Mouse (Mus musculus) embryonic facial prominence, embryonic 15.5 days (tissue): ENCODE results near the gene Adamts12. TPM values are rescaled to one million over a fixed set of nuclear protein-coding genes. Genes with fewer than 3 reads are reported as not detected.

Source experiments
- ATAC-seq: fragments of 200-750 bp; cut with Nextera tagmentation; 2 replicates; pipeline ENCODE4 v1.8.0; 2017; ENCODE audit warnings: low read depth, moderate TSS enrichment; ENCODE audit not compliant: insufficient number of reproducible peaks, low FRiP score, low TSS enrichment
- H3K27ac ChIP-seq: fragments of 300-500 bp; sonication (generic); replicated peaks from 2 replicates; pipeline ENCODE4 v1.5.1; 2015; ENCODE audit warnings: mild to moderate bottlenecking, inconsistent platforms
- H3K27me3 ChIP-seq: fragments of 300-500 bp; sonication (generic); 2 replicates; pipeline ENCODE4 v1.6.1; 2015; ENCODE audit warnings: inconsistent platforms
- H3K36me3 ChIP-seq: fragments of 300-500 bp; sonication (generic); 2 replicates; pipeline ENCODE4 v1.6.1; 2015; ENCODE audit warnings: mild to moderate bottlenecking, inconsistent platforms
- H3K4me1 ChIP-seq: fragments of 300-500 bp; sonication (generic); 2 replicates; pipeline ENCODE4 v1.6.1; 2015; ENCODE audit warnings: inconsistent platforms
- H3K4me2 ChIP-seq: fragments of 300-500 bp; sonication (generic); replicated peaks from 2 replicates; pipeline ENCODE4 v1.6.1; 2015; ENCODE audit warnings: mild to moderate bottlenecking, inconsistent platforms
- H3K4me3 ChIP-seq: fragments of 300-500 bp; sonication (generic); replicated peaks from 2 replicates; pipeline ENCODE4 v1.5.1; 2015; ENCODE audit warnings: mild to moderate bottlenecking, inconsistent platforms
- H3K9ac ChIP-seq: fragments of 300-500 bp; sonication (generic); 2 replicates; pipeline ENCODE4 v1.6.1; 2015; ENCODE audit warnings: inconsistent platforms
- H3K9me3 ChIP-seq: fragments of 300-500 bp; sonication (generic); replicated peaks from 2 replicates; pipeline ENCODE4 v1.6.1; 2016; ENCODE audit warnings: inconsistent platforms
- WGBS: fragments of 180-500 bp; shearing (Covaris S2); methylation state at CpG from one replicate; pipeline ENCODE4 v1.1.7; 2015; 5-methylcytosine and 5-hydroxymethylcytosine counted together
- polyA plus RNA-seq: library from polyadenylated mRNA; unstranded; fragments of >200 nt; fragmentation: Nextera tagmentation; extraction: Ambion mirVana; gene quantifications from 2 replicates; pipeline ENCODE4 v1.2.1, GENCODE M21; 2015

Adamts12 gene
- polyA plus RNA-seq, 1 experiment from 2014 or later, result 9.2 TPM

DNA sequence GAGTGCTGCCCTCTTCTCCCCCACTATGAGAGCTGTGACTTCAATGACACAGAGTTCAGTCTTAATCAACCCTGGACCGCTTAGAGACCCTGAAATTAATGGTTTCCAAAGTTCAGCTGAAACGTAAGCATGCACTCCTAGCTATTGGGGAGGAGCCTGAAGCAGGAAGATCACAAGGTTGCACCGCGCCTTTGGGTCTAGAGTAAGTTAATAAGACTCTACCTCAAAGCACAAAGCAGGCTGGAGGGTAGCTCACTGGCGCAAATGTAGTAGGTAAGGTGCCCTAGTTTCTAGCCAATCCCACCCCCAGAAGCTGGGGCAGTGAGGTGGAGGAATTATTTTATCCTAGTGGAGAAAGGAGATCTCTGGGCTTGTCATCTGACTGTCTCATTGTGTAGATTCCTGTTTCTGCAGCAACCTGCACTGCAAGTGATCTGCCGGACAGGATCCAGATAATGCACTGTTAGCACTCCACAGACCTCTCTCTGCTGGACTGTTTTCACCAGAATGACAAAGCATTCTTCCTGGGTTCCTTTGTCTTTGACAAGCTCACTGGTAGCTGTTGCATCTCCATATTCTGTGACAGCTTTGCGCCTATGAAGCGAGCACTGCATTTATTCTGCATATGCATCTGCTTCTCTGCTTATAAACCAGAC is 315.0 kb downstream of the Adamts12 start:
- no peak overlapping the region for H3K4me2 ChIP-seq
- no peak overlapping the region for H3K27ac ChIP-seq
- no peak overlapping the region for H3K4me3 ChIP-seq
- H3K9ac ChIP-seq, result no peak overlapping the region
- WGBS, result 85% methylated on average over 8 of the region's 8 CpGs
- peaks cover 14% of the 10 kb centered on the region for H3K36me3 ChIP-seq
- no peak for ATAC-seq
- no peaks in the 10 kb centered on the region for H3K9me3 ChIP-seq
- H3K4me1 ChIP-seq, result peaks cover 4% of the 10 kb centered on the region; the same call in 1 of the 2 replicates
- H3K27me3 ChIP-seq, result no peaks in the 10 kb centered on the region

DNA sequence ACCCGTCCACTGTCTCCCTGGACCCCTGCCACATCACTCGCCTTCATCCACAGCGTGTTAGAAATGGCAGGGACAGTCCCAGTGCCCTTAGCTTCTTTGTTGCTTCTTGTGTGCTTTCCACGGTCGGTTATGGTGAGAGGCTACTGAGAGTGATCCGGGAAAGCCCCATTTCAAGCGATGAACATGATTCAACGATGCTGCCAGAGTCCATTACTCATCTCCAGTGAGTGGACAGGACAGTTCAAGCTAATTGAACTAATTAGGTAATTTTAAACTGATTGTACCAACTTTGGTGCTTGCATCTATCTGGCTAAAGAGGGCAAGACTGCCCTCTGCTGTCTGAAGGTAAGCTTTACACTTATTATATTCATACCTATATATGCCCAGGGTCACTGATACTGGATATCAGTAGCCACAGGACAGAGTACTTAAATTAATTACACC is 315.5 kb downstream of the Adamts12 start:
- Histone ChIP-seq H3K4me3 (no peak overlapping the region), H3K9ac (no peak overlapping the region), H3K27me3 (no peaks in the 10 kb centered on the region), H3K4me1 (peaks cover 4% of the 10 kb centered on the region; the same call in 1 of the 2 replicates), H3K36me3 (peaks cover 19% of the 10 kb centered on the region), H3K4me2 (no peak overlapping the region), H3K9me3 (no peaks in the 10 kb centered on the region), H3K27ac (no peak overlapping the region)
- 45% methylated on average over 8 of the region's 8 CpGs for WGBS
- ATAC-seq, result no peak

DNA sequence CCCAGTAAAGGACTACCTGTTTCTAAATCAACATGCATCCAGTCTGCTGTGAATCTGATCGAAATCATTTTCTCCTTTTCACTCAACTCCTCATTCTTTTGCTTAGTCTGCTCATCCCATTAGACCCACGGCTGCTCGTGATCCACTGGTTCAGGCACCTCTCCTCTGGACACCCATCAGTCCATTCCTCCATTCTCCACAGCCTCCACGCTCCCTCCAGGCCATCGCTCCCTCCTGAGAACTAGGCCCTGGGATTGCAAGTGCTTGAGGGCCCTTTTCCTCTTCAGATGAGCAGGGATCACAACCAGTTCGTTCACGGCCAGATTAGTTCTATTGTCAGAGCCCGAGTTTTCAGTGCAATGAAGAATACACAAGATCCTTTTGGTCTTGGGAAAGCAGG is 316.0 kb downstream of the Adamts12 start:
- Histone ChIP-seq H3K9ac (no peak overlapping the region), H3K27me3 (no peaks in the 10 kb centered on the region), H3K36me3 (peaks cover 24% of the 10 kb centered on the region), H3K27ac (no peak overlapping the region), H3K4me3 (no peak overlapping the region), H3K4me2 (no peak overlapping the region), H3K4me1 (peaks cover 4% of the 10 kb centered on the region; the same call in 1 of the 2 replicates), H3K9me3 (no peaks in the 10 kb centered on the region)
- no peak for ATAC-seq
- WGBS, result 77% methylated on average over 8 of the region's 8 CpGs

DNA sequence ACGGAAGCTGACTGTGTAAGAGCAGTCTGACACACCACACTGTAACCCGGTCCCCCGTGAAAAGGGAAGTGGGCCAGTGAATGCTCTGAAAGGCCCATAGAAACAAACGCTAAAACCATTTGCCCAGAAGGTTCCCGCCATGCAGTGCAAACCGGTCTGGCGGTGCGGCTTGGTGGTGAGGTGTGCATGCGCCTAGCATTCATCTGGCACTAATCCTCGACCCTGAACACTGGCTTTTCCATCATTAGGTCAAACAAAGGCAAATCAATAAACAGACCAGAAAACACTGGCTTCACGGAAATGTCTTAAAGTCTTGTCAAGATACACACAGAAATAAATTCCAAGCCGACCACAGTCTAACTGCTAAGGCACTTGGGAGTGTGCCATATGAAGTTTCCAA is 318.0 kb downstream of the Adamts12 start:
- WGBS, result 86% methylated on average over 12 of the region's 12 CpGs
- ATAC-seq, result no peak
- H3K36me3 ChIP-seq, result peaks cover 44% of the 10 kb centered on the region
- H3K27me3 ChIP-seq, result no peaks in the 10 kb centered on the region
- H3K9ac ChIP-seq, result no peak overlapping the region
- no peaks in the 10 kb centered on the region for H3K9me3 ChIP-seq
- H3K4me3 ChIP-seq, result no peak overlapping the region
- peaks cover 4% of the 10 kb centered on the region; the same call in 1 of the 2 replicates for H3K4me1 ChIP-seq
- H3K27ac ChIP-seq, result no peak overlapping the region
- H3K4me2 ChIP-seq, result no peak overlapping the region

DNA sequence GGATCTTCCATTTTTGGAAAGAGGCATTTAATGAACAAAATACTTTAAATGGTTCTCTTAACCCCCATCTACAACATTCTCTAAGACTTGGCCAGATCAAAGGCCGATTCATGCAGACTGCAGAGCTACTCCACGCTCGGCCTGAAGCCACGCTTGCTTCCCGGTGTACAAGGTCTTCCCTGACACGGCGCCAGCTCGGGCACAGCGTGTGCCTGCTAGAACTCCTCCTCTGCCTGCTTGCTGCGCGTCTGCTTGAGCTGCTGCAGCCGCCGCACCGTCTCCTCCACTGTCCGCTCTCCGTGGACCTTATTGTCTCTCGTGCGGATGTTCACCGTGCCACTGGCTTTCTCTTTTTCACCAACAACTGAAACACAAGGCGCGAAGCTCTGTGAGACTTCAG is 319.2 kb downstream of the Adamts12 start:
- WGBS, result 93% methylated on average over 21 of the region's 21 CpGs
- Histone ChIP-seq H3K27me3 (no peaks in the 10 kb centered on the region), H3K4me3 (no peak overlapping the region), H3K27ac (no peak overlapping the region), H3K4me2 (no peak overlapping the region), H3K36me3 (peaks cover 56% of the 10 kb centered on the region), H3K4me1 (peaks cover 2% of the 10 kb centered on the region; the same call in 1 of the 2 replicates), H3K9ac (no peak overlapping the region), H3K9me3 (no peaks in the 10 kb centered on the region)
- ATAC-seq, result no peak

DNA sequence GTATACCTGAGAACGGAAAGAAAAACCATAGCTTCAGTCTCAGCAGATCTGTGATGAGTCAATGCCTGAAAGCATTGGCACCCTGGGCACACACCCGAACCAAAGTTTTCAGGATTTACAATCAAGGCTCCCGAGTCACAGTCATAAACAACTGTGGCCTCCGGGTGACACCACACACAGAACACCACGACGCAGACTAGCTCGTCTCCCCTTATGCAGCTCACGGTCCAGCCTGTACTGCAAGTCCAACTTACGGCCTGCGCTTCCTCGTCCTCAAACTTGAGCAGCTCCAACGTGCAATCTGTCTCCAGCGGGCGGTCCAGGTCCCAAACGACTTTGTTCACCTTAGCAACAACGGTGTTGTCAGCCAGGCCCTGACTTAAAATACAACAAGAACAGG is 328.3 kb downstream of the Adamts12 start:
- 0 out of 2 replicates have a peak, but pooled peaks cover 6% of the 10 kb centered on the region for H3K4me1 ChIP-seq
- ATAC-seq, result no peak
- no peak overlapping the region for H3K9ac ChIP-seq
- WGBS, result 96% methylated on average over 16 of the region's 16 CpGs
- no peak overlapping the region for H3K4me2 ChIP-seq
- H3K36me3 ChIP-seq, result peaks cover 79% of the 10 kb centered on the region
- no peak overlapping the region for H3K4me3 ChIP-seq
- no peaks in the 10 kb centered on the region for H3K27me3 ChIP-seq
- H3K27ac ChIP-seq, result no peak overlapping the region
- H3K9me3 ChIP-seq, result no peaks in the 10 kb centered on the region

DNA sequence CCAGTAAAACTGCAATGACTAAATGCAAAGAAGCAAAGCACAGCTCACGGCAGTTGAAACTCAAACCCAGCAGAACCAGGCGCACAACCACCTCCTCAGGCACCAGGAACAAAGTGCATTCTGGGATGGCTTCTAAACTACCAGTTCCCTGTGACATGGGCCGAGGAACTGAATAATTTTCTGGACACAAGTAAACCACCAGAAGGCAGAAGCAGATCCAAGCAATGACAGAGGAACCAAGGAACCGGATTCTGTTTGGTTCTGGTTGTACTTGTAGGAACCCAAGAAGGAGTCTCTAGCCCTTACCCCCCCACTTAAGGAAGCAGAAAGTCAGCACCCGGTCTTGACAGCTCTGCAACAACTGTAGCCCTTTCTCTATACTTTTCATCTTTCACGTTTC is 331.8 kb downstream of the Adamts12 start:
- no peaks in the 10 kb centered on the region for H3K27me3 ChIP-seq
- peaks cover 15% of the 10 kb centered on the region for H3K4me1 ChIP-seq
- H3K9me3 ChIP-seq, result no peaks in the 10 kb centered on the region
- no peak overlapping the region for H3K27ac ChIP-seq
- no peak overlapping the region for H3K9ac ChIP-seq
- ATAC-seq, result no peak
- H3K4me3 ChIP-seq, result no peak overlapping the region
- no peak overlapping the region for H3K4me2 ChIP-seq
- peaks cover 45% of the 10 kb centered on the region for H3K36me3 ChIP-seq
- 89% methylated on average over 6 of the region's 6 CpGs for WGBS

Other genes with a start within 250 kb of the Adamts12 start
- 30.9 and 44.5 TPM in 2 replicates for gene C1qtnf3, start 112.5 kb upstream of the Adamts12 start, polyA plus RNA-seq
- gene Amacr, start 83.0 kb upstream of the Adamts12 start, polyA plus RNA-seq, result 21.5 and 27.4 TPM in 2 replicates
- gene Slc45a2, start 64.1 kb upstream of the Adamts12 start, polyA plus RNA-seq, result 1.5 and 1.7 TPM in 2 replicates
- gene Rxfp3, start 26.8 kb upstream of the Adamts12 start, polyA plus RNA-seq, result 2.7 and 2.9 TPM in 2 replicates